ENCODE assay signal across 25 mouse cellular contexts in the genomic region with DNA sequence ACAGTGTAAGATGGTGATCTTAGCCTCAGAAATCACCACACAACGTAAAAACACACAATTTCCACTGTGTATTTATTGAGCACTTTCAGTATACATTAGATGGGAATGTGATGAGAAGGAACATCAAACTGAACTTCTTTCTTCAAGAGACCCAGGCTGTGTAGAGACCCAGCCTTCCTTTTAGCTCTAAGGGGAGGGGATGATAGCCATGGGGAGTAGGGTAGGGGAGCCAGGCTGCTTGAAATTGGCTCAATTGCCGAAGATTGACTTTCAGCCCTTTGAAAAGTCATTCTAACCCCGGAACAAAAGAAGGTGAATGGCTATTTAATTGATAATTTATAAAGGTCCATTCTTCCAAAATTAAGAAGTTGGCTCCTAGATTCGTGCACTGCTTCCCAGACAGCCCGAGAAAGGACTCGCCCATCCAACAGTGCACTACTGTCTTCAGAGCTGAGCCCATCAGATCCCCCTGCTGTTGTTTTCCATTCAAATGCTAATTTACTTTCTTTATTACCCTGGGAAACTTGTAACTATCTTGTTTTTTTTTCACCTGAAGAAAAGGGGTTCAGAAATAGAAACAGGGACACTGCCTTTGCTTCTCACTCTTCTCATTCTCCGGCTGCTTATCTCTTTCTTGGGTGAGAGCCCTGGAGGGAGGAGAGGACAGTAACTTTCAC. TPM values are rescaled to one million over a fixed set of nuclear protein-coding genes. Genes with fewer than 3 reads are reported as not detected.
DNase-seq lines count a peak whose midpoint lies in the region; ATAC-seq and TF ChIP-seq lines count a peak whose summit lies in the region.
"Had no signal": no experiment of that assay in that cellular context is flagged by ENCODE, and none has a peak within 500 bp of the region (broad histone marks: within the 10 kb centered on the region; RNA-seq: fewer than 3 reads in every experiment).

No protein-coding gene starts in this region.

- no peak overlapping the region for H3K9ac ChIP-seq in forebrain, embryonic 13.5 days
- H3K9ac ChIP-seq in forebrain, postnatal 0 days, result no peak overlapping the region
- H3K9ac ChIP-seq in neural tube, embryonic 11.5 days (ENCODE audit: low read length), result no peak overlapping the region
- H3K9ac ChIP-seq in hindbrain, postnatal 0 days (replicated peaks; ENCODE audit: low read length), result no peak overlapping the region
- H3K9ac ChIP-seq: limb, embryonic 12.5 days; liver, embryonic 12.5 days; stomach, embryonic 15.5 days had no signal

- TF ChIP-seq CTCF in forebrain, postnatal 0 days (IDR thresholded peaks at IDR 0.05; ENCODE audit: low read depth), result no peak
- no peak for TF ChIP-seq CTCF in hindbrain, postnatal 0 days (IDR thresholded peaks at IDR 0.05; ENCODE audit: low read depth)

- no peaks in the 10 kb centered on the region; the same call in 1 of the 2 replicates for H3K9me3 ChIP-seq in forebrain, embryonic 13.5 days (replicated peaks)
- no peaks in the 10 kb centered on the region for H3K9me3 ChIP-seq in forebrain, postnatal 0 days (ENCODE audit: low read length)
- no peaks in the 10 kb centered on the region for H3K9me3 ChIP-seq in neural tube, embryonic 11.5 days (ENCODE audit: control insufficient read depth, low read length)
- no peaks in the 10 kb centered on the region for H3K9me3 ChIP-seq in hindbrain, postnatal 0 days (ENCODE audit: low read length)
- no peaks in the 10 kb centered on the region for H3K9me3 ChIP-seq in limb, embryonic 10.5 days (replicated peaks)
- H3K9me3 ChIP-seq: embryonic facial prominence, embryonic 10.5 days; liver, embryonic 12.5 days; stomach, embryonic 15.5 days had no signal

- H3K4me2 ChIP-seq in forebrain, embryonic 13.5 days, result 0 out of 2 replicates have a peak overlapping the region, but pooled peaks have one; percentile 7
- no peak overlapping the region for H3K4me2 ChIP-seq in forebrain, postnatal 0 days (ENCODE audit: low read depth)
- no peak overlapping the region for H3K4me2 ChIP-seq in neural tube, embryonic 11.5 days (ENCODE audit: low read depth)
- H3K4me2 ChIP-seq in hindbrain, postnatal 0 days (ENCODE audit: low read depth, low read length), result no peak overlapping the region
- H3K4me2 ChIP-seq: heart, embryonic 11.5 days; limb, embryonic 12.5 days; liver, embryonic 12.5 days; stomach, embryonic 15.5 days had no signal

- peaks cover 10% of the 10 kb centered on the region for H3K4me1 ChIP-seq in forebrain, embryonic 13.5 days
- H3K4me1 ChIP-seq in forebrain, postnatal 0 days (ENCODE audit: insufficient read depth), result no peaks in the 10 kb centered on the region
- no peaks in the 10 kb centered on the region for H3K4me1 ChIP-seq in neural tube, embryonic 11.5 days (ENCODE audit: control insufficient read depth, insufficient read depth, low read length)
- H3K4me1 ChIP-seq in hindbrain, postnatal 0 days (ENCODE audit: insufficient read depth, low read length), result no peaks in the 10 kb centered on the region
- H3K4me1 ChIP-seq in limb, embryonic 10.5 days, result peaks cover 4% of the 10 kb centered on the region
- H3K4me1 ChIP-seq: liver, embryonic 12.5 days; stomach, embryonic 15.5 days had no signal

- H3K27me3 ChIP-seq in forebrain, embryonic 13.5 days, result no peaks in the 10 kb centered on the region
- no peaks in the 10 kb centered on the region for H3K27me3 ChIP-seq in forebrain, postnatal 0 days (ENCODE audit: insufficient read depth, low read length)
- H3K27me3 ChIP-seq in neural tube, embryonic 11.5 days (ENCODE audit: control insufficient read depth, insufficient read depth, low read length), result no peaks in the 10 kb centered on the region
- H3K27me3 ChIP-seq in hindbrain, postnatal 0 days (ENCODE audit: insufficient read depth, low read length), result no peaks in the 10 kb centered on the region
- no peaks in the 10 kb centered on the region for H3K27me3 ChIP-seq in limb, embryonic 10.5 days (ENCODE audit: low read depth, poor library complexity, severe bottlenecking)
- H3K27me3 ChIP-seq: limb, embryonic 12.5 days; liver, embryonic 12.5 days; stomach, embryonic 15.5 days had no signal

- DNase-seq in forebrain, postnatal 0 days, result no peak
- no peak for DNase-seq in neural tube, embryonic 11.5 days (ENCODE audit: low spot score)
- no peak for DNase-seq in neural tube, embryonic 10.5 days (ENCODE audit: extremely low spot score, low spot score)
- peak; percentile 26 for DNase-seq in hindbrain, postnatal 0 days (ENCODE audit: low spot score)
- DNase-seq in limb, embryonic 10.5 days (ENCODE audit: low spot score), result no peak
- no peak for DNase-seq in kidney, postnatal 4 days
- no peak for DNase-seq in cerebellum, adult 11-12 months
- DNase-seq: cerebellum, adult 9-10 months; heart, postnatal 10 days; kidney, adult 9 months; kidney, postnatal 36 days; lung, adult 2 months; lung, postnatal 36 days; right cerebral cortex, postnatal 25 days; thymus, adult 18-20 months; thymus, postnatal 4 days had no signal

- no peak for ATAC-seq in forebrain, embryonic 13.5 days
- ATAC-seq in forebrain, postnatal 0 days, result no peak
- peak; percentile 86 for ATAC-seq in neural tube, embryonic 11.5 days (ENCODE audit: insufficient read depth, low FRiP score, low TSS enrichment)
- ATAC-seq in hindbrain, postnatal 0 days, result 0 out of 2 replicates have a peak, but pooled peaks have one; percentile 59
- ATAC-seq: liver, embryonic 12.5 days had no signal

- no peaks in the 10 kb centered on the region for H3K36me3 ChIP-seq in forebrain, embryonic 13.5 days (ENCODE audit: poor library complexity, severe bottlenecking)
- no peaks in the 10 kb centered on the region for H3K36me3 ChIP-seq in forebrain, postnatal 0 days (ENCODE audit: insufficient read depth)
- H3K36me3 ChIP-seq in neural tube, embryonic 11.5 days (ENCODE audit: control insufficient read depth, insufficient read depth, low read length), result no peaks in the 10 kb centered on the region
- no peaks in the 10 kb centered on the region for H3K36me3 ChIP-seq in hindbrain, postnatal 0 days (ENCODE audit: insufficient read depth, low read length)
- H3K36me3 ChIP-seq in limb, embryonic 10.5 days, result no peaks in the 10 kb centered on the region
- H3K36me3 ChIP-seq: embryonic facial prominence, embryonic 10.5 days; limb, embryonic 12.5 days; liver, embryonic 12.5 days; stomach, embryonic 15.5 days had no signal

- no peak overlapping the region for H3K4me3 ChIP-seq in forebrain, embryonic 13.5 days
- H3K4me3 ChIP-seq in forebrain, postnatal 0 days (ENCODE audit: low read depth, low read length), result no peak overlapping the region
- no peak overlapping the region for H3K4me3 ChIP-seq in neural tube, embryonic 11.5 days (ENCODE audit: low read depth, low read length)
- no peak overlapping the region for H3K4me3 ChIP-seq in hindbrain, postnatal 0 days (ENCODE audit: low read length)
- H3K4me3 ChIP-seq in limb, embryonic 10.5 days, result no peak overlapping the region
- H3K4me3 ChIP-seq: embryonic facial prominence, embryonic 10.5 days; limb, embryonic 12.5 days; liver, embryonic 12.5 days; stomach, embryonic 15.5 days had no signal

- no peak overlapping the region for H3K27ac ChIP-seq in forebrain, embryonic 13.5 days
- no peak overlapping the region for H3K27ac ChIP-seq in forebrain, postnatal 0 days (ENCODE audit: low read depth, low read length)
- H3K27ac ChIP-seq in neural tube, embryonic 11.5 days (ENCODE audit: low read depth, low read length), result peak overlapping the region; percentile 54; the same call in 1 of the 2 replicates
- no peak overlapping the region for H3K27ac ChIP-seq in hindbrain, postnatal 0 days
- H3K27ac ChIP-seq in limb, embryonic 10.5 days, result no peak overlapping the region
- H3K27ac ChIP-seq: embryonic facial prominence, embryonic 10.5 days; limb, embryonic 12.5 days; liver, embryonic 12.5 days; stomach, embryonic 15.5 days had no signal

- WGBS in forebrain, embryonic 13.5 days, result 15% methylated on average over 7 of the region's 7 CpGs
- WGBS in forebrain, postnatal 0 days, result 19% methylated on average over 7 of the region's 7 CpGs
- 30% methylated on average over 7 of the region's 7 CpGs for WGBS in neural tube, embryonic 11.5 days
- 24% methylated on average over 7 of the region's 7 CpGs for WGBS in hindbrain, postnatal 0 days
- 71% methylated on average over 7 of the region's 7 CpGs for WGBS in limb, embryonic 10.5 days

RNA-seq across cellular contexts. Expression of gene Kif6, which starts 7.4 kb away (rescaled TPM):
- 1.7 and 2.3 TPM in 2 replicates for polyA plus RNA-seq in forebrain, embryonic 13.5 days (2015; fragmentation: Nextera tagmentation; extraction: Ambion mirVana)
- total RNA-seq in forebrain, postnatal 0 days (2014; rRNA removed), result 3.7 and 7.4 TPM in 2 replicates
- polyA plus RNA-seq in forebrain, postnatal 0 days (2015; fragmentation: Nextera tagmentation; extraction: Ambion mirVana), result 1.6 and 2.0 TPM in 2 replicates
- 3.5 and 4.0 TPM in 2 replicates for polyA plus RNA-seq in neural tube, embryonic 11.5 days (2014; fragmentation: Nextera tagmentation; extraction: Ambion mirVana)
- total RNA-seq in hindbrain, postnatal 0 days (2014; rRNA removed), result 1.8 and 2.6 TPM in 2 replicates
- polyA plus RNA-seq in hindbrain, postnatal 0 days (2015; fragmentation: Nextera tagmentation; extraction: Ambion mirVana), result 1.5 and 2.2 TPM in 2 replicates
- 3.2 and 4.3 TPM in 2 replicates for polyA plus RNA-seq in limb, embryonic 10.5 days (2016; fragmentation: Nextera tagmentation; extraction: Ambion mirVana)
- total RNA-seq: common myeloid progenitor, adult 5-6 weeks; granulocyte monocyte progenitor cell, adult 5-6 weeks; neutrophil, adult 5-6 weeks had no signal

RNA-seq across cellular contexts. Expression of gene Daam2, which starts 43.3 kb away (rescaled TPM):
- 1.2 TPM in 2 replicates for polyA plus RNA-seq in forebrain, embryonic 13.5 days (2015; fragmentation: Nextera tagmentation; extraction: Ambion mirVana)
- 7.2 and 10.3 TPM in 2 replicates for total RNA-seq in forebrain, postnatal 0 days (2014; rRNA removed)
- 0.77 and 1.8 TPM in 2 replicates for polyA plus RNA-seq in forebrain, postnatal 0 days (2015; fragmentation: Nextera tagmentation; extraction: Ambion mirVana)
- 5.3 TPM in 2 replicates for polyA plus RNA-seq in neural tube, embryonic 11.5 days (2014; fragmentation: Nextera tagmentation; extraction: Ambion mirVana)
- 12.9 and 24.5 TPM in 2 replicates for total RNA-seq in hindbrain, postnatal 0 days (2014; rRNA removed)
- 2.2 and 3.2 TPM in 2 replicates for polyA plus RNA-seq in hindbrain, postnatal 0 days (2015; fragmentation: Nextera tagmentation; extraction: Ambion mirVana)
- polyA plus RNA-seq in limb, embryonic 10.5 days (2016; fragmentation: Nextera tagmentation; extraction: Ambion mirVana), result 8.2 and 10.7 TPM in 2 replicates
- total RNA-seq: granulocyte monocyte progenitor cell, adult 5-6 weeks; neutrophil, adult 5-6 weeks had no signal

Comparison
In these comparisons a context has a peak if more than half of its experiments do, and no peak if none do; other contexts are left out.
1. ATAC-seq: peak in neural tube, embryonic 11.5 days (single experiment) and hindbrain, postnatal 0 days (single experiment); none in forebrain, embryonic 13.5 days (single experiment) and forebrain, postnatal 0 days (single experiment).